Mouse (Mus musculus): ENCODE measurements at regions not wholly inside any gene's neighbourhood (a gene's known extent, or its start where the extent isn't known, plus 50 kb on each side); places are given as distances from the start of the nearest gene placed in this dataset.
"Not testable (repeated sequence)": the region's sequence is repeated elsewhere in the genome, so short reads cannot be mapped to it uniquely, and the experiment has no call there.

DNA sequence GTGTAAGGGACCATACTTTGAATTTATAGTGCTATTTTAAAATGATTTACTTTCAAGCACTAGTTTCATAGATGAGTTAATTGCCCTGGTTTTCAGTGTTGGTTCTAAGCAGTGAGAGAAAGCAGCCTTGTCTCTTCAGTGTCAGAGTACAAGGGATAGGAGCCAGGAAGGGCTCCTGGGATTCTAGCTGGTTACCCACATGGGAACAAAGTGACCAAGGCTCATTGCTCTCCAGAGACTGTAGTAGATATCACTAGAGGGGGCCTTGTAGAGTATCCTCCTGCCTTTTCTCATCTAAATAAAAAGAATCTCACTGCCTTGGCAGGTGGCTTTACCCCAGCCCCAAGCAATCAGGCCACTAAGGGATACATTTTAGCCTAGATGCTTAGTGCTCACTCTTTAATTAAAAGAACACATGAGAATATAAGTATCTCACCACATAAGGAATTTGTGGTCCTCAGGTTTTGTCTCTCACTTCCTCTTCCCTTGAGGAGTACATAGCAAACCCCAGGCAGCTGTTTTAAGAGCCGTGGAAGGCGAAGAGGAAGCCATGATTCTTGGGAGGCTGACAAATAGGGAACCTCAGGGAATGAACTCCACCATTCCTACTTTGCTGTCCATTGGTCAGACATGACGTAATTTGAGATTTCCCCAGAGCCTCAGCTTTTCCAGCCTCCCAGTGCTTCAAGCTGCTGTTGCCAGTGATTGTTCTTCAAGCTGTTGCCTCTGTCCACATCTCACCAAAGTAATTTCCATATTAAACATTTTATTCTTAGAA is 449.2 kb upstream of the Ube2e3 start:
- no peak for DNase-seq (ENCODE audit: low spot score in 2 of 2)

DNA sequence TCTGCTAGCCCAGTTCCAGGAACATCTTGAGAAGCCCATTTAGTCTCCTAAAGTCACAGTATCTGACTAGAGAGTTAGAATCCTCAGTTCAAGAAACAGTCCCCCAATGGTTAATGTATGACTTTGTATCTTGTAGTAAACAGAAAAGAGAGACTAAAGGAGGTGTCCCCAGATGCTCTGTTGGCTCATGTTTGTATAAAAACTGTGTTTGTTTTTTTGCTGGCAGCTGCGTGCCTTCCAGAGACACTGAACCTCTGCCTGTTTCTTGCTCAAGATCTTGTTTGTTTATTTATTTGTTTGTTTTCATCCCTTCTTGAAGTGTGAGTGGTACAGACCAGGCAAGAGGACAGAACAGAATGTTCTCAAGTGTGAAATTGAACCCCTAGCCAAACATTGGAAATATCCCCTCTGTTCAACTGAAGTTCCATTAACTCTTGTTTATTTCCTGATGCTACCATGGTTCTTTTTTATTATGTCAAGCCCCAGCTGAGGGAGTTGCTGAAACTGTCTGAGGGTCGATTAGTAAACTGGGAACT is 451.3 kb upstream of the Ube2e3 start:
- DNase-seq (ENCODE audit: low spot score in 2 of 2): no peak

DNA sequence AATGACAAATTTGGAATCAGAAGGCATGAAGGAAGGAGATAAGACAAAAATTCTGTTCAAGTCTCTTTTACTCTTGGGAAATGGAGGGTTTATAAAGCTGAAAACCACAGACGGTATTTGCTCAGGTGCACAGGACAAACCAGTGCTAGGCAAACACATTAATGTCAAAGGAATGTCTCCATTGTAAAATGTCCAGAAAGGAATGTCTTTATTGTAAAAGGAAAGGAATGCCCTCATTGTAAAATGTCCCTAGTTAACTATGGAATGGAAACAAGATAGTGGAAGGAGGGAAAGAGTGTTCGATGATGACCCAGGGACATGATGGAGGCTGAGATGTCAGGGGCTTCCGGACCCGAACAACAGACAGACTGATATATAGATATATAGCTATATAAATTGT is 454.9 kb upstream of the Ube2e3 start:
- no peak for DNase-seq (ENCODE audit: low spot score in 2 of 2)

DNA sequence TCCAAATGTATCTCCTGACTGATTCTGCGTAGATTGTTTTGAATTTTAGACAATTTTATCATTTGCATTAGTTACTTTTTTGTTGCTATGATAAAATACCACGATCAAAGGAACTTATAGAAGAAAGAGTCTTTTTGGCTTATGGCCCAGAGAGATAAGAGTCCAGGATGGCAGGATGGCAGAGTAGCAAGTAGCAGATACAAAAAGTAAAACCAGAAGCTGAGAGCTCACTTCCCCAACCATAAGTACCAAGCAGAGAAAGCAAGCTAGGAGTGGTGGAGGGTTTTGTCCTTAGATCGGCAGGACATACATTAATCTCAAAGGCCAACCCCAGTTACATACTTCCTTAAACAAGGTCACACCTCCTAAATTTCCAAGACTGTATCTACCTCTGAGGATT is 457.7 kb upstream of the Cwc22 start:
- DNase-seq (ENCODE audit: low spot score in 2 of 2): no peak

DNA sequence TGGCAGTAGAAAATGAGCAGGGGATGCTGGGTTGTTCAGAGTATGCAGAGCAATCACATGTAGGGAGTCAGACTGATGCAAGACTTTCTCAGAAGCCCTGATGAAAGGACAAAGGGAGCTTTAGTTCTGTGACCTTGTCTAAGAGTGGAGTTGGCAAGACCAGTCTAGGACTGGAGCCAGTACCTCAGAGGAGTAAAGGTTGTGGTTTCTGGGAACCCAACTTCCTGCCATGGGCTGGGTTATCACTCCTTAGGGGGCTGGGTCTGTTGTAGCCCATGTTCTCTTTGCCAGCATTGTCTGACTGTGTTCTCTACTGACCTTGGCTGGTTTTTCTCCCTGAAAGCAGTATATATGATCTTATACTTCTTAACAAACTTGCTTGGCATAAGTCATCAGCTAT is 453.1 kb upstream of the Cwc22 start:
- DNase-seq (ENCODE audit: low spot score in 2 of 2): no peak

DNA sequence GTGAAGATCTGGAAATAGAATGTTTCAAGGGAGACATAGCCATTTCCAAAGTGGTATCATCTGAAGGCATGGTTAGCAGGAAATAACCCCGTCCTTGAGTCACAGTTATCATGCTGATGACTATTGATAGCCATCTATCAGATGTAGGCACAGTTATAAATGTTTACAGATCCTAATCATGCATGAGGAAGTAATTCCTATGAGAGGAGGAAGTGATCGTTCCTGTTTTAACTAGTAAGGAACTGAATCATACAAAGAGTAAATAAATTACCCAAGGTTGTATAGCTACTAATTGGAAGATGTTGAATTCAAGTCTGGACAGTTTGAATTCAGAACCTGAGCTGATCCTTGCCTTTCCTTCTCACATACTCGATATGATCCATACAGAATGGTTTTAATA is 450.7 kb upstream of the Cwc22 start:
- no peak for DNase-seq (ENCODE audit: low spot score in 2 of 2)

DNA sequence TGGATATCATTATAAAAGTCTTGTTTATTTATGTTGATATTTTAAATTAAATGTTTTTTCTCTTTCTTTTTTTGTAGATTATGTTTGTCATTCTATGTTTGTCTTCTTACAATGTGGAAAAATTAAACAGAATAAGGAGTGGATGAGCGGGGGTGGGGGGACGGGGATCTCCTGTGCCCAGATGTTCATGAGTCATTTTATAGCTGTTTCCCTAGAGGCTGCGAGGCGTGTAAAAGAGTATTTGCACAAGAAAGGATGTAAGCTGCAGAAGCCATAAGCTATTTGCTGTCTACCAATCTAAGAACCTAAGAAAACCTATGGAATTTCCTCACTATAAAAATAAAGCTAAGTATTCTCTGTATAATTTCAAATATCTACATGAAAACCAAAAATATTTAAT is 446.9 kb upstream of the Cwc22 start:
- DNase-seq (ENCODE audit: low spot score in 2 of 2): no peak

DNA sequence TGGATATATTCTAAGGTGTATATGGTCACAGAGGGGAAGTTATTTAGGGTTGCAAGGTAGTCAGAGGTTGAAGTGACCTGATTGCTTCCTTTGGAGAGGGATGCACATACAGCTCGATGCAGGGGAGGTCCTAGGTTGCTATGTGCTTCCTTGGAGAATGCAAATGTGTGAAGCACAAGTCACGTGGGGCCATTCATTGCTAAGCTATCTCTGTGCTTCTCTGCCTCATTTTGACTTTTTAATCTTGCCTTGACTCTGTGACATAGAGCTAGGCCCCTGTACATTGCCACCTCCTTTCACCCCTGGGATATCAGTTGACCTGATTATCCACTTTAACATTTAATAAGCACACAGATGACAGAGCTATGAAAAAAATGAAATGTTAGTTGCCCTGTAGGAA is 446.2 kb upstream of the Cwc22 start:
- no peak for DNase-seq (ENCODE audit: low spot score in 2 of 2)

DNA sequence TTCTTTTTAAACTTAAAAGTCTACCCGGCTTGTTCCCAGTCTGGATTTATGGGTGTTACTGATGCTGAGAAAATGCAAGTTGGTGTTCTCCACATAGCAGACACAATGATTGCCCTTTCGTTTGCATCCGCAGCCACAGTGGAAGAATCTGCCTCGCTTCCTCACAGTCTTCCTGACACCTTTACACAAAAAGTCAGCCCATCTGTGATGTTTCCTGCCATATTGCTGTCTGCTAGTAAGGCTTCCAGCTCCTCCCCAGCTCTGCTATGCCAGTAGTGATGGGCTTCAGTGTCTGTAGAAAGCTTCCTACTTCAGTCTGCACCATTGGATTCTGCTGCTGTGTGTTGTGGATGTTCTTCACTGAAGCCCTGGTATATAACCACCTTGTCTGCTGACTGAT is 441.8 kb upstream of the Cwc22 start:
- peak; percentile 8 to 17 for DNase-seq (ENCODE audit: low spot score in 2 of 2)

DNA sequence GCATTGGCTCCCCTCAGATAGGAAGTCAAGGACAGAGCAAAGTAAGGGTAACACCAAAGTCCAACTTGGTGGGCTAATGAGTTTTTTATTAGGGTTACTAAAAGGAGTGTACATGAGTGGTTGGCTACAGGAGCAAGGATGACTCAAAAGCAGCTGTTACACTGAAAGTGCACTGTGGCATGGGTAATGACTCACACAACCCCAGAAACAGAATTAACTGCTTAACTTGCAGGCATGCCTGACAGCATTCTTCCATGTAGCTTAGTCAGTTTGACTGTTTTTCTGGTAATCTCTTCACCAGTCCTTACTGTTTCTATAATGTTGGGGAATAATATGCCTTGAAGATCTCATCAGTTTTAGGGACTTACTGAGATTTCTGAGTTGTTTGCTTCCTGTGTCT is 435.1 kb upstream of the Cwc22 start:
- DNase-seq (ENCODE audit: low spot score in 2 of 2): no peak

DNA sequence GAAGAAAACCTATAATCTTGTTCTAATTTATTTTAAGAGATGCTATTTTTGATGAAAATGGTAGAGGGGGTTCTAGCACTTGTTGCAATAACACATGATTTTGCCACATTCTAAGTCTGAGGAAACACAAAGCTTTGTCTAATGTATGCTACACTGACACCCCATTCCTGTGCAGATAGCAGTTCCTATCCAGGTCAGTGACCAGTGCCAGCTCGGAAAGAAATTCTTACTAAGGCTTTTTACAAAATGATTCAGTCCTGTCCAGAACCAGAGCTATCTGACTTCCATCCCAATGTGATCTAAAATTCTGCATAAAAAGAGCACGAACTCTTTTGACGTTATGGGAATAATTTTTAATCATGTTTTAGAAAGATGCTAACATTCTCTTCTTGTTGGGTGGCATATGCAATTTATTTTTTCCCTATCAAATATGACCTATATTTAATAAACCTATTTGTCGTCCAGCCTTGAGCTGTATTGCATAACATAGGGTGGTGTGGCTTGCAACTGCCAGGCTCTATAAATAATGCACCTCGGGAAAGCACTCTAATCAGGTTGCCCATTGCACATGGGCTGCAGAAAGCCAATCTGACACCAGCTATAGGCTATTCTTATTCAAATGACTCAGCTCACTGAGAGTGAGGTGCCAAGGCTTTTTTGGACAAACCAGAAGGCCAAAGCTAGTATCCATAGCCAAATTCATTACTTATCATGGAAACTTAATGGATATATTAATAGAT is 385.7 kb upstream of the Cwc22 start:
- DNase-seq (ENCODE audit: low spot score in 2 of 2): no peak

DNA sequence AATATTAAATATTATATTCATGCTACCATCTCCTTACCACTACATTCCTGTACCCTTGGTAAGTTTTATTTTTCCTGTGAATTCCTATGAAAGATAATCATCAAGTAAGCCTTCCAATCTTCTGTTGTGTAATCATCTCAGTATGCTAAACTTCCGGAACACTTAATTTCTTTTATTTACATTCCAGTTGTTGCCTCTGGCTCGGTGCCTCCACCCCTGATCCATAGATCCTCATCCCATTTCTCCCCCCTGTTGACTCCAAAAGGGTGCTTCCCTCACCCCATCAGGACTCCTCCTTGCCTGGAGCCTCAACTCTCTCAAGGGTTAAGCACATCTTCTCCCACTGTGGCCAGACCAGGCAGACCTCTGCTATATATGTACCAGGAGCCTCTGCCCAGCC is 379.9 kb upstream of the Cwc22 start:
- no peak for DNase-seq (ENCODE audit: low spot score in 2 of 2)

DNA sequence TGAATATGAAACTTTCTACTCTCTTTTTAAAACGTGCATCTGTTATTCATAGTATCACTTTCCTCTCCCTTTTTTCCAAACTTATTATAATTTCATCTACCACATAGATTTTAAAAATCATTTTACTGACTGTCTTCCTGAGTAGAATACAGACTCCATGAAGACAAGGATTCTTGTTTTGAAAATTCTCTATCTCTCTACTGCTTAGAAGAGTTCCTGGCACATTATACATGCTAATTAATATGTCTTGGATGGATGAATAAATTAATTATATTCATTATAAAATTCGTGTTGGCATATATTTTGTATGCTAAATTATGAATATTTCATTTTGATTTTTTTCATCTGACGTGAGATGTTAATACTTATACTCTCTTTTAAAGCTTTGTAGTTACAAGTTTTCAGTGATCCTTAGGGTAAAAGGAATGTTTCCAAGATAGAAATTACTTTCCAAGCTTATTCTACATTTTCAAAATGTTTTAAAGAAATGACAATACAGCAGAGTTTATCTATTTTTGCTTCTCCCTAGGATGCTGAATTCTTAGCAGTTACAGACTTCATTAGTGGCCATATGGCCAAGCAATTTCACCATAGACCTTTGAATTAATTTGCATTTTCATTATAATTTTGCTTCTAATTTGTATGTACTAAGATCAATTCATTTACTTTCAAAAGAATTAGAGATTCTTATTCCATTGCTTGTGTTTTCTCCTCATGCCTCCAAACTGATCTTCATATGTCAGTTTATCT is 376.2 kb upstream of the Cwc22 start:
- no peak for DNase-seq (ENCODE audit: low spot score in 2 of 2)

DNA sequence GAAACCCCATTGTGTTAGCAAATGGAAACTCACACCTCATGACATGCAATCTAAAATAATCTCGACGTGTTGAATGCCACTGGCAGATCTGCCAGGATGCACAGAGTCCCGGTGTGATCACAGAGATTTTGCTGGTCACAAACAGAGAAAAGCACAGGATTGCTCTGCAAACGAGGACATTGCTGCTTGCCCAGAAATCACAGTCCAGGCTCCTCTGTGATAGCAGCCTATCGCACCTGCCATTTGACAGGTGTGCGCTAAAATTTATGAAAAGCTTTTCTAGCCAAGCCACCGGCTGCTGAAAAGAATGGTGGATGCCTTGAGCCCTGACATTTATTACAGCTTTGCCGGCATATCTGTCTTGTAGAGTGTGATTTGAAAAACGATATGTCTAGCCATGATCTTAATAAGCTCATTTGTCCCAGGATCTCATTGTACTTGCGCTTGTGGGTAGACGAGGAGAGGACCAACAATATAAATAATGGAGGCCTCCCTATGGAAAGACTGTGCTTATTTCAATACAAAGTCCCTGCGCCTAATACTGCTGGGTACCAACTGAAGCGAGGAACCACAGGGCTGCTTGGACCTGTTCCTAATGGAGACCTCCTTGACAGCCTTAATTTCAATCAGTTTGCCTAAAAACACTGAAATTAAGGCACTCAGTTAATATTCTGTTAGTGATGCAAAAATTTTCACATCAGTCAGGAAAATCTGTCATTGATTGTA is 365.8 kb upstream of the Cwc22 start:
- DNase-seq (ENCODE audit: low spot score in 2 of 2): no peak

DNA sequence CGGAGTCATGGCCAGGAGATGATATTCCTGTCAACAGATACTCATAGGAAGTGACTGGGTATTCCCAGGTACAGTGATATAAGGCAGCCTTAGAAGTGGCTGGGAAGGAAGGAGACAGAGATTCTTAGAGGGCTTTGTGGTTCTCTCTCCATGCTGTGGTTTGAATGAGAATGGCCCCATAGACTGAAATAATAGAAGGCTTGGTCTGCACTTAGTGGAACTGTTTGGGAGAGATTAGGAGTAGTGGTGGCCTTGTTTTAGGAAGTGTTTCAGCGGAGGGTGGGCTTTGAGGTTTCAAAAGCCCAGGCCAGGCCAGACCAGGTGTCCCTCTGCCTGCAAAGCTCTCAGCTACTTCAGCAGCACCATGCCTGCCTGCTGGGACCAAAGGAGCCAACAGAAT is 363.2 kb upstream of the Cwc22 start:
- no peak for DNase-seq (ENCODE audit: low spot score in 2 of 2)

DNA sequence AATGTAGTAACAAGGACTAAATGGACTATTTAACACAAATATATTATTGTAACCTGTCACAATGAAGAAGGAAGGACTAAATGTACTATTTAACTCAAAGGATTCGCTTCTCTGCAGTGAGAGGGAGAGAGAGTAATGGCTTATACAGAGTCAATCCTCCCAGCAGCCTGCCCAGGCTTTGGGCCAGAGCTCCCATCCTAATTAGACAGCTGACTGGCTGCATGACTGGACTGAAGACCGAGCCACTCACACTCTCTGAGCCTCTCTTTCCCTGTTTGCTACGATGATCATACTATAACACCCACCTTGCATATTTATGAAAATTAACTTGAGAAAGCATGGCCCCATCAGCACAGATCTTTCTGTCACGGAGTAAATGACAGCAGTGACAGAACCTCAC is 360.7 kb upstream of the Cwc22 start:
- DNase-seq (ENCODE audit: low spot score in 2 of 2): no peak

DNA sequence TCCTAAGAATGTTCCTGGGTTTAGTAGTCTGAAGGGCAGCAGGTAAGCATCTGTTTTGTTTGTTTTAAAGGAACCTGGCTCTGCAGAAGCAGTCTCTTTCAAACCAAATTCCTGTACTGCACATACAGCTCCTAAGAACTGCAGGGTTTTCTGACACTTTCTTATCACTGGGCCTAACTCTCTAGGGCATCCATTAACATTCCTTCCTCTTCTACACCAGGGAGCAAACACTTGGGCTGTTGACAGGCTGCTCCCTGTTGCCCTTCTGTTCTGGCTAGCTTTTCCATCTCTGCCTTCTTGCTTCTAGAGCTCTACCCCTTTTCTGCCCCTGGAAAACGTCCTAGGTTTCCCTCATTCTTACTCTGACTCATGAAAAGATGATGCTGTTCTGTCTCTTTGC is 345.5 kb upstream of the Cwc22 start:
- DNase-seq (ENCODE audit: low spot score in 2 of 2): no peak

DNA sequence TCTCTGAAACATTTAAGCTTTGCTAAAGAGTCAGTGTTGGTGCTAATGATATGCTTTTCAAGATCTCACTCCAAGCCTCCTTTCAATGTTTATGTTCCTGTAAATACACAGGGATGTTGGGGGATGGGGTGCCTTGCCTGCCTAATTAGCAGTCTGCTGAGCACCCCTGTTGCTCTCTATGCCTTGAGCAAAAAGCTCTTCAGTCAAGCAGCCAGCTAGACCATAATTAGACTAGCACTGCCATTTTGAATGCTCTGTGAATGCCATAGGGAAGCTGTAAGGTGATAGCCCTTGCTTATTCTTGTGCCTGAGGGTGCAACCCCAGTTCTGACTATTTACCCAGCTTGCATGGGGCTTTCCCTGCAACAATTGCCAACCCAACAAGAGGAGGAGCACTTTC is 338.6 kb upstream of the Cwc22 start:
- no peak for DNase-seq (ENCODE audit: low spot score in 2 of 2)

DNA sequence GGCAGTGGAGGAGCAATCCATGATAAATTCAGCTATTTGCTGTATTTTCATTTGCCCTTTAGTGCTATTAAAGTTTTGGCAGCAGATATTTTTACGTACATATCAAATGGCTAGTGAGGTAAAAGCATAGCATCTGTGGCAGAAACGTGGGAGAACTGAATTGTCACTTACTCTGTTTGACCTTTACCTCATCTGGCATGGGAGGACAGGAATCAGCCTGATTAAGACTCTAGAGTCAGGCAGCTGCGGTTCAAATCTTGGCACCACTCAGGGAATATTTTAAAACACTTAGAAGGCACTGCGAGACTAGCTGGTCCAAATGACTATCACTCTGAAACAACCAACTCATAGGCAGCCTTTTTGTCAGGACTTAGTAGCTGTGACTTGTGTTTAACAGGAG is 337.4 kb upstream of the Cwc22 start:
- DNase-seq (ENCODE audit: low spot score in 2 of 2): no peak

DNA sequence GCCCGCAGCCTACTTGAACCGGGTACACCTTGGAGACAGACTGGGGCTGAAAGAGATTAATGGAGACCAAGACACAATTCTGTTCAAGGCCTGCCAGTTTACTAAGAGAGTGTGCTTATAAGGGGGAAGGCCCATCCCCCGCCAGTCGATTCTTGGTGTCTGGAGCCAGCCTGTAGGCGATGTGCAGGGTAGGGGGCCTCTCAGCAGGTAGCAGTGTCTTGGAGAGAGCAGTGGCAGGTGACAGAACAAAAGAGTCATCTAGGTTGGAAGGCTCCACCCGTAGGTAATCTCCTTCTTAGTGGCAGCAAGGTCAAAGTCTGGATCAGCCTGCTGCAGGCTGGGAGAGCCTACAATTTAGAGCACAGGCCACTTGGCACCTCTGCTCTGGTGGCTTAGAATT is 335.7 kb upstream of the Cwc22 start:
- not testable (repeated sequence) for DNase-seq (ENCODE audit: low spot score in 2 of 2)

DNA sequence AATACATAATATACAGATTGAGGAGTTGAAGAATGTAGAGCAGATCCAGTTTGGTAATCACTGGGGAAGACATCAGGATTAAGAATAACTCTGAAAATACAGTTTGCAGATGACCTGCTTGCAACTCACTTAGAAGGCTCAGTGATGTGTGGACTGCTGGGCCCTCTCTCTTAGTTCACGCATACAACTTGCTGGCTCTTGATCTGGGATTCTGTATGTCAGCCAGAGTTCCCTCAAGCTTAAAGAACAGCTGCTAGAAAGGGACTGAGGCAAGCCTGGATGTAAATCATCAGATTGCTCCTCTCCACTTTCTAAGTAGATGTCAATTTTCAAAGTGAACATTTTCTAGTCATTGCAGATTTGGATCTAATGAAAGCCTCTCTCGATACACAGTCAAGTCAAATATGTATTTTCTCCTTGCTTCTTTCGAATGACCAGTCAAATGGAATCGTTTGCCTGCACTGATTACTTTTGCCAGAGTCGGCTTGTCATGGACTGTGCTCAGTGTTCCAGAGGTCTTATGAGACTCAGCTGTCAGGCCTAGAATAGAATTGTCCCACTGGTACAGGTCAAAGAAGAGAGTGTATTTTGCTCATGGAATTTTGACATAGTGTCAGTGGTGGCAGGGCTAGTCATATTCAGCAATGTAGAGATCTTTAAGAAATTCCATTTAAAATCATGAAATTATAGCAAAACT is 334.2 kb upstream of the Cwc22 start:
- no peak for DNase-seq (ENCODE audit: low spot score in 2 of 2)

All from frontal cortex, postnatal 14 days (tissue).